Mouse (Mus musculus) myocyte (in vitro differentiated cells): ENCODE results near the gene Usp29.

Experiments
- CEBPB ChIP-seq: IDR thresholded peaks from 2 replicates; pipeline ENCODE4 v1.6.1; 2011; ENCODE audit warnings: mild to moderate bottlenecking, moderate library complexity; ENCODE audit not compliant: poor library complexity, insufficient read depth, severe bottlenecking
- E2F4 ChIP-seq: IDR thresholded peaks from one replicate; pipeline ENCODE4 v1.6.1; 2011; ENCODE audit warnings: mild to moderate bottlenecking, control low read depth, moderate library complexity; ENCODE audit not compliant: insufficient read depth
- MAX ChIP-seq: IDR thresholded peaks from one replicate; pipeline ENCODE4 v1.6.1; 2011; ENCODE audit warnings: low read depth, mild to moderate bottlenecking, control low read depth
- MYOG ChIP-seq, 3 experiments: IDR thresholded peaks; one replicate each; pipeline ENCODE4 v1.6.1; 2011; ENCODE audit warnings: control low read depth in 2 of 3, low read depth in 2 of 3, mild to moderate bottlenecking in 2 of 3; ENCODE audit not compliant: insufficient read length in 2 of 3, control insufficient read depth in 1 of 3, insufficient read depth in 1 of 3
- POLR2A ChIP-seq: IDR thresholded peaks from one replicate; pipeline ENCODE4 v1.6.1; 2011; ENCODE audit warnings: low read depth, mild to moderate bottlenecking, control low read depth, moderate library complexity; ENCODE audit not compliant: insufficient read length
- POLR2AphosphoS2 ChIP-seq: IDR thresholded peaks from one replicate; pipeline ENCODE4 v1.6.1; 2011; ENCODE audit warnings: low read depth, control low read depth; ENCODE audit not compliant: insufficient read length
- REST ChIP-seq: IDR thresholded peaks from one replicate; pipeline ENCODE4 v1.6.1; 2011; ENCODE audit warnings: mild to moderate bottlenecking, control low read depth, moderate library complexity; ENCODE audit not compliant: insufficient read depth, insufficient read length
- TCF12 ChIP-seq: IDR thresholded peaks from one replicate; pipeline ENCODE4 v1.6.1; 2011; ENCODE audit warnings: mild to moderate bottlenecking, control low read depth; ENCODE audit not compliant: poor library complexity, insufficient read depth, severe bottlenecking
- TCF3 ChIP-seq: IDR thresholded peaks from one replicate; pipeline ENCODE4 v1.6.1; 2011; ENCODE audit warnings: low read depth, control low read depth; ENCODE audit not compliant: insufficient read length
- USF1 ChIP-seq: IDR thresholded peaks from one replicate; pipeline ENCODE4 v1.6.1; 2011; ENCODE audit warnings: low read depth, mild to moderate bottlenecking, control low read depth, moderate library complexity

GRCm38 (mm10) chr7:6913439-6914380 lies 183.3 kb downstream of the Usp29 start:
- TF ChIP-seq USF1 = no peak
- TF ChIP-seq CEBPB = 0 out of 2 replicates have a peak, but pooled peaks have one; percentile 11
- peak; percentile 53 for TF ChIP-seq POLR2A
- no peak for TF ChIP-seq POLR2AphosphoS2
- TF ChIP-seq TCF12 = peak; percentile 98
- TF ChIP-seq TCF3 = peak; percentile 90
- TF ChIP-seq MYOG (IDR thresholded peaks at IDR 0.05; ENCODE audit: control insufficient read depth in 1 of 3, insufficient read depth in 1 of 3, insufficient read length in 2 of 3, low read depth in 2 of 3) = peak; percentile 98 to 100 (median 99)
- TF ChIP-seq E2F4 = no peak
- no peak for TF ChIP-seq MAX
- no peak for TF ChIP-seq REST
